Mouse (Mus musculus) cerebellum, adult 11 months (tissue): ENCODE measurements at regions not wholly inside any gene's neighbourhood (a gene's known extent, or its start where the extent isn't known, plus 50 kb on each side); places are given as distances from the start of the nearest gene placed in this dataset.
"Not testable (repeated sequence)": the region's sequence is repeated elsewhere in the genome, so short reads cannot be mapped to it uniquely, and the experiment has no call there.

Experiments
- DNase-seq: peaks from one replicate; pipeline ENCODE4 v3.0.0; 2022

DNA sequence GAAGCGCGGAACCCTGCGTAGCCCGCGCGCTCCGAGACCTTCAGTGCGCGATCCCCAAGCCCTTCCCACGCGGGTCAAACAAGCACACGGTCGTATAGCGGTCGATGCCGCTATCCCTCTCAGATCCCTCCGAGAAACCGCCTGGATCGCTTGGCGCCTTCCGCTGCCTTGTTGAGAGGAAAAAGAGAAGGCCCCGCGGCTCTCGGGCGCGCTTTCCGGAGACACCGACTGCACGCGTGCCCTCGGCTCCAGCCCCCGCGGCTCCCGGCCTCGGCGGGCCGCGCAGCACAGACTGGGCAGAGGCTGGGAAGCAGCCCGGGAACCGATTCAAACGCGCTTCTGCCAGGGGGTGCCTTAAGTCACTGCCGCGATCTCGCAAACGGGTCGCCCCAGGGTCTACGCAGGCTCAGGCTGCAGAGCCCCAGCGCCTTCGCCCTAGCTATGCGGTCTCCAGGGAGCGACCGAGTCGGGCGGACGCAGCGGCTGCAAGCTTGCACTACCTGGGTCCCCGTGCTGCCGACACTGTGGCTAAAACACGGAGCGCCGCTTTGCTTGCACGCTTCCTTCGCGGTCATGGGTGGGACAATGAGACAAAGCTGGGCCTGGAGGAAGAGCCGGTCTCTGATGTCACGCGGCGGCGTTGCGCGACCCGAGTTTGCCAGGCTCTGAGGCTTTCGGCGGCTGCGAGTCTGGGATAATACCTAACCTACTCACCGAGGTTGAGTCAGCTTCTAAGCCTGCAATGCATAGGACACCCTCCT lies 87.3 kb downstream of the Crisp4 start:
- DNase-seq: peak; percentile 2

- no peak for DNase-seq
Observed at GRCm38 (mm10) chr1:18057646-18058210, 88.0 kb downstream of the Crisp4 start.

DNA sequence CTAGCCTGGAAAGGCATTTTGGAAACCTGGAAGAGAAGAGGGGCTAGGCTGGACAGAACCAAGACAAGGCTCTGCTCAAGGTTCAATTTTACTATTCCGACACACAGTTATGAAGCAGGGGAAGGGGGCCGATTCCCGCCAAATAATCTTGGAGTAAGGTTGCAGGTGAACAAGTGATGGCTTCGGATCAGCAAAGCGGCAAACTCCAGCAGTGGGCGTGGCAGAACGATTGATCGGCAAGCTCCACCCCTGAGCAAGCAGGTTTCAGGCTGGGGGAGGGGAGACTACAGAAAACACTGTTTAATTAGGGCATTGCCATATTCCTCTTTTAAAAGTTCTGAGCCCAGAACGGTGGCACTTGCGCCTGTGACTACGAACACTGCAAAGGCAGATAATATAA lies 88.7 kb downstream of the Crisp4 start:
- DNase-seq: not testable (repeated sequence)

DNA sequence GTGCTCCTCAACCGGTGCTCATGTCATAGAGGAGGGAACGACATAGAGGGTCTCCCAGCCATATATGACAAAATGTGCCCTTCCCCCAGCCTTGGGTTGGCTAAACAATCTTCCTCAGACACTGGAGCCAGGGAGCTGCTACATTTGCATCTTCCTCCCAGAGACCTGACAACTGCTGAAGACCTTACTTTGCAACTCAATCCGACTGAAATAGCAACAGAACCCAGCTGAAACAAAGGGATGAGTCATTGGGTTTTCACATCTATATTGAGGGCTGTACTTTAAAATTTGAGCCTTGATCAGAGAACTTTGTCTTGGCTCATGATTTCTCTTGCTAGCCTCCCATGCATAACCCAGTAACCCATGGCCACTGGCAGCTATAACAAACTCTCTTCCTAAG lies 115.5 kb downstream of the Crisp4 start:
- no peak for DNase-seq

DNA sequence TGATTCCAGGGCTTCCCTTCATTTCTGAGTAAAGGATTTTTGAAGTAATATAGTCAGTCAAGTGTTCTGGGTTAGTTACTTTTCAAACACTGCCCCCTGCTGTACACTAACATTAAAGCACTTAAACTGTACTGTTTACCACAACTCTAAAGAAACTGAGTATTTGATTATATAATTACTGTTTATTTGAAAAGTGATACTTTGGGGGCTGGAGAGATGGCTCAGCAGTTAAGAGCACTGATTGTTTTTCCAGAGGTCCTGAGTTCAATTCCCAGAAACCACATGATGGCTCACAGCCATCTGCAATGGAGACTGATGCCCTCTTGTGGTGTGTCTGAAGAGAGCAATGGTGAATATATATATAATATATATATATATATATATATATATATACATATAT lies 132.8 kb downstream of the Crisp4 start:
- DNase-seq: not testable (repeated sequence)

DNA sequence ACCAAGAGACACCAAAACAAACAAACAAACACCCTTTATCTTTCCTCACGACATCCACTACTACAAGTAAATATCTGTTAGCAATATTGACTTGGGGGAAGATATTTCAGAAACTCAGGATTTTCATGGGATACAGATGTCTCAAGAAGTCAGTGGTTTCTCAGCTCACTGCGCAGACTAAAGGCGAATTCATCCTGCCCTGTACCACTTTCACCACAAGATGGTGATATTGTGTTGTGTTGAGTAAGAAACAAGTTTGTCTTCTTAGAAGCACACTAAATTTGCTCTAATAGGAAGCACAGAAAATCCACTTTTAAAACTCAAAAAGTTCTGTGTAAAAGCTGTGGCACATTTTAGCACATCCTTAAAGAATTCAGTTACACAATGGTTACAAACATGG lies 165.1 kb downstream of the Crisp4 start:
- no peak for DNase-seq

GRCm38 (mm10) chr1:17978086-17978485 lies 167.6 kb downstream of the Crisp4 start:
- no peak for DNase-seq

GRCm38 (mm10) chr1:17956881-17957280 lies 188.8 kb downstream of the Crisp4 start:
- not testable (repeated sequence) for DNase-seq

GRCm38 (mm10) chr1:17932108-17932810 lies 213.4 kb downstream of the Crisp4 start:
- not testable (repeated sequence) for DNase-seq
